Mouse (Mus musculus): Measurements from ENCODE around the gene Sars2.
A peak's percentile ranks its signal among the peaks of the same experiment; 100 is the strongest.

DNA sequence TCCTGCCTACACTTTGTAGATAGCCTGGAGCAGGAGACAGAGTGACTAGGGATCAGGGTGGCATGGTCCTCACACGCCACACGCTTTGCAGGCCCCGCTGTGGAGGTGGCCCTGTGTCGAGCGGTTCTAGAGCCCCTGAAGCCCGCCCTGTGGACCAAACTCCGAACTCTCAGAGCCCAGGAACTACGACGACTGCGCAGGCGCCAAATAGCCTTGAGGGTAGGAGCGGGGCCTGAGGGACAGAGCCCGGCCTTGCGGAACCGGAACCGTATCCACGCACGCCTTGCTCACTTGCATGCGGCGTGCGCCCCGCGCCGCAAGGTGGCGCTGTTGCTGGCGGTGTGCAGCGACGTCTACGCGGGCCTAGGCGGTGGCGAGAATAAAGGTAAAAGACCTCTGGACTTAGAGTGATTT, 54.8 kb downstream of the Sars2 start:
- TF ChIP-seq EP300 (IDR thresholded peaks at IDR 0.05; ENCODE audit: low read depth) (no peak), CTCF (IDR thresholded peaks at IDR 0.05; ENCODE audit: low read depth) (peak; percentile 100)

Measured in liver, postnatal 0 days (tissue).